8 mouse cellular contexts compared by ENCODE assay signal in the genomic region with DNA sequence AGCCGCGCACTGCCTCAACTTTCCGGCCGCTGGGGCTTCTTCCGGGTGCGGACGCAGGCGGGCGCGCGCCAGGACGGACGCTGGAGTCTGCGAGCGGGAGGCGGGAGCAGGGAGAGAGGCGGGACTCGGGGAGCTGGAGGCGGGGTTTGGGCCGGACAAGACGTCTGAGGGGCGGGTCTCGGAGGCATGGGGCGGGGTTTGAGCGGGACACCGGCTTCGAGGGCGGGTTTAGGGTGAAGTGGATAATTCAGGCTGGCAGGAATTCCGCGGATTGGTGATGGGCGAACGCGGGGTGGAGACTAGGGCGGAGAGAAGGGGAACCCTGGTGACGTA. TPM values are rescaled to one million over a fixed set of nuclear protein-coding genes. Genes with fewer than 3 reads are reported as not detected.
DNase-seq lines count a peak whose midpoint lies in the region; ATAC-seq lines count a peak whose summit lies in the region.

No protein-coding gene starts in this region.

- no peaks in the 10 kb centered on the region for H3K27me3 ChIP-seq in hindbrain, embryonic 15.5 days

- peak overlapping the region; percentile 58 for H3K9ac ChIP-seq in hindbrain, embryonic 15.5 days

- ATAC-seq in hindbrain, embryonic 15.5 days (ENCODE audit: low FRiP score, low read depth), result peak; percentile 97

- no peaks in the 10 kb centered on the region for H3K36me3 ChIP-seq in hindbrain, embryonic 15.5 days

- H3K4me1 ChIP-seq in hindbrain, embryonic 15.5 days (replicated peaks), result 0 out of 2 replicates have a peak, but pooled peaks cover 7% of the 10 kb centered on the region

- H3K9me3 ChIP-seq in hindbrain, embryonic 15.5 days, result no peaks in the 10 kb centered on the region

- WGBS in hindbrain, embryonic 15.5 days, result under 1% methylated on average over 35 of the region's 35 CpGs

- DNase-seq in R1 (ENCODE audit: low read depth, low spot score), result peak; percentile 96
- DNase-seq in cerebellum, postnatal 25 days, result peak; percentile 95 to 99
- DNase-seq in frontal cortex, postnatal 25 days (ENCODE audit: low spot score in 2 of 2), result peak; percentile 69 to 91
- peak; percentile 93 for DNase-seq in left cerebral cortex, adult 11 months (ENCODE audit: low spot score)
- peak; percentile 97 to 98 for DNase-seq in lung, postnatal 4 days
- peak; percentile 93 for DNase-seq in retina, postnatal 7 days (ENCODE audit: low read depth, low spot score)
- peak; percentile 81 for DNase-seq in urinary bladder, adult 2 months (ENCODE audit: low spot score)

- H3K4me3 ChIP-seq in hindbrain, embryonic 15.5 days, result peak overlapping the region; percentile 86

- H3K27ac ChIP-seq in hindbrain, embryonic 15.5 days (replicated peaks), result peak overlapping the region; percentile 88

- H3K4me2 ChIP-seq in hindbrain, embryonic 15.5 days, result peak overlapping the region; percentile 56

RNA-seq across cellular contexts. Expression of gene Mcm9, which starts 0.4 kb away (rescaled TPM):
- 6.4 and 6.6 TPM in 2 replicates for polyA plus RNA-seq in hindbrain, embryonic 15.5 days (2015; fragmentation: Nextera tagmentation; extraction: Ambion mirVana)
- 5.0 and 6.0 TPM in 2 replicates for polyA plus RNA-seq in urinary bladder, adult 2 months (2012; rRNA removed)

RNA-seq across cellular contexts. Expression of gene Asf1a, which starts 33.3 kb away (rescaled TPM):
- 62.4 and 63.1 TPM in 2 replicates for polyA plus RNA-seq in hindbrain, embryonic 15.5 days (2015; fragmentation: Nextera tagmentation; extraction: Ambion mirVana)
- 29.0 and 34.7 TPM in 2 replicates for polyA plus RNA-seq in urinary bladder, adult 2 months (2012; rRNA removed)

Comparison
In these comparisons a context has a peak if more than half of its experiments do, and no peak if none do; other contexts are left out.
1. Peak in every context shown above with its lines: DNase-seq, ATAC-seq, H3K4me3 ChIP-seq and H3K27ac ChIP-seq.